Mouse (Mus musculus): ENCODE measurements around the gene Wnt5b. TPM values are rescaled to one million over a fixed set of nuclear protein-coding genes. Genes with fewer than 3 reads are reported as not detected.
A peak's percentile ranks its signal among the peaks of the same experiment; 100 is the strongest.

Wnt5b gene
- polyA plus RNA-seq, 1 experiment from 2014 or later = 5.8 TPM

- Histone ChIP-seq H3K9ac (0 out of 2 replicates have a peak overlapping the region, but pooled peaks have one; percentile 1), H3K4me2 (no peak overlapping the region), H3K9me3 (replicated peaks) (no peaks in the 10 kb centered on the region), H3K4me1 (replicated peaks) (peaks cover 15% of the 10 kb centered on the region), H3K27ac (no peak overlapping the region), H3K27me3 (no peaks in the 10 kb centered on the region), H3K36me3 (no peaks in the 10 kb centered on the region), H3K4me3 (no peak overlapping the region)
- 27% methylated on average over 9 of the region's 9 CpGs for WGBS
- no peak for ATAC-seq (replicated peaks; ENCODE audit: insufficient number of reproducible peaks, insufficient read depth, low FRiP score, low read depth)
Observed at GRCm38 (mm10) chr6:119502031-119502430, 42.1 kb downstream of the Wnt5b start.

GRCm38 (mm10) chr6:119500086-119500485 is 44.1 kb downstream of the Wnt5b start:
- Histone ChIP-seq H3K4me1 (replicated peaks) (peaks cover 15% of the 10 kb centered on the region), H3K9me3 (replicated peaks) (no peaks in the 10 kb centered on the region), H3K27ac (no peak overlapping the region), H3K36me3 (no peaks in the 10 kb centered on the region), H3K4me2 (no peak overlapping the region), H3K27me3 (no peaks in the 10 kb centered on the region), H3K4me3 (no peak overlapping the region), H3K9ac (no peak overlapping the region)
- 71% methylated on average over 5 of the region's 5 CpGs for WGBS
- ATAC-seq (replicated peaks; ENCODE audit: insufficient number of reproducible peaks, insufficient read depth, low FRiP score, low read depth) = no peak

GRCm38 (mm10) chr6:119499271-119499670 is 44.9 kb downstream of the Wnt5b start:
- H3K27ac ChIP-seq = no peak overlapping the region
- H3K4me1 ChIP-seq (replicated peaks) = peaks cover 11% of the 10 kb centered on the region
- H3K4me2 ChIP-seq = no peak overlapping the region
- H3K9ac ChIP-seq = no peak overlapping the region
- no peaks in the 10 kb centered on the region for H3K9me3 ChIP-seq (replicated peaks)
- no peak for ATAC-seq (replicated peaks; ENCODE audit: insufficient number of reproducible peaks, insufficient read depth, low FRiP score, low read depth)
- WGBS = 41% methylated on average over 5 of the region's 5 CpGs
- no peaks in the 10 kb centered on the region for H3K27me3 ChIP-seq
- no peak overlapping the region for H3K4me3 ChIP-seq
- H3K36me3 ChIP-seq = no peaks in the 10 kb centered on the region

- no peaks in the 10 kb centered on the region for H3K27me3 ChIP-seq
- H3K4me1 ChIP-seq (replicated peaks) = peaks cover 11% of the 10 kb centered on the region
- H3K36me3 ChIP-seq = no peaks in the 10 kb centered on the region
- 58% methylated on average over 7 of the region's 7 CpGs for WGBS
- H3K9me3 ChIP-seq (replicated peaks) = no peaks in the 10 kb centered on the region
- no peak for ATAC-seq (replicated peaks; ENCODE audit: insufficient number of reproducible peaks, insufficient read depth, low FRiP score, low read depth)
- H3K4me3 ChIP-seq = no peak overlapping the region
- H3K9ac ChIP-seq = no peak overlapping the region
- no peak overlapping the region for H3K27ac ChIP-seq
- H3K4me2 ChIP-seq = no peak overlapping the region
Observed at GRCm38 (mm10) chr6:119492630-119493014, 51.5 kb downstream of the Wnt5b start.

- H3K9me3 ChIP-seq (replicated peaks) = no peaks in the 10 kb centered on the region
- H3K27me3 ChIP-seq = no peaks in the 10 kb centered on the region
- WGBS = 84% methylated on average over 9 of the region's 9 CpGs
- H3K4me3 ChIP-seq = no peak overlapping the region
- no peak overlapping the region for H3K9ac ChIP-seq
- no peaks in the 10 kb centered on the region for H3K36me3 ChIP-seq
- peaks cover 11% of the 10 kb centered on the region for H3K4me1 ChIP-seq (replicated peaks)
- no peak overlapping the region for H3K27ac ChIP-seq
- no peak overlapping the region for H3K4me2 ChIP-seq
- no peak for ATAC-seq (replicated peaks; ENCODE audit: insufficient number of reproducible peaks, insufficient read depth, low FRiP score, low read depth)
Observed at GRCm38 (mm10) chr6:119491997-119492629, 52.0 kb downstream of the Wnt5b start.

GRCm38 (mm10) chr6:119491006-119491405 is 53.1 kb downstream of the Wnt5b start:
- WGBS = 36% methylated on average over 11 of the region's 11 CpGs
- Histone ChIP-seq H3K36me3 (no peaks in the 10 kb centered on the region), H3K4me2 (peak overlapping the region; percentile 50; the same call in 1 of the 2 replicates), H3K4me3 (no peak overlapping the region), H3K4me1 (replicated peaks) (peaks cover 11% of the 10 kb centered on the region), H3K27me3 (no peaks in the 10 kb centered on the region), H3K27ac (no peak overlapping the region), H3K9ac (no peak overlapping the region), H3K9me3 (replicated peaks) (no peaks in the 10 kb centered on the region)
- no peak for ATAC-seq (replicated peaks; ENCODE audit: insufficient number of reproducible peaks, insufficient read depth, low FRiP score, low read depth)

GRCm38 (mm10) chr6:119490549-119490948 is 53.6 kb downstream of the Wnt5b start:
- Histone ChIP-seq H3K9ac (no peak overlapping the region), H3K27me3 (no peaks in the 10 kb centered on the region), H3K4me1 (replicated peaks) (peaks cover 13% of the 10 kb centered on the region), H3K4me2 (peak overlapping the region; percentile 50), H3K9me3 (replicated peaks) (no peaks in the 10 kb centered on the region), H3K4me3 (no peak overlapping the region), H3K36me3 (no peaks in the 10 kb centered on the region), H3K27ac (no peak overlapping the region)
- WGBS = 31% methylated on average over 11 of the region's 11 CpGs
- ATAC-seq (replicated peaks; ENCODE audit: insufficient number of reproducible peaks, insufficient read depth, low FRiP score, low read depth) = no peak

GRCm38 (mm10) chr6:119489765-119490164 is 54.4 kb downstream of the Wnt5b start:
- Histone ChIP-seq H3K9me3 (replicated peaks) (no peaks in the 10 kb centered on the region), H3K4me2 (peak overlapping the region; percentile 38), H3K27ac (no peak overlapping the region), H3K4me3 (no peak overlapping the region), H3K4me1 (replicated peaks) (peaks cover 17% of the 10 kb centered on the region), H3K9ac (no peak overlapping the region), H3K27me3 (no peaks in the 10 kb centered on the region), H3K36me3 (no peaks in the 10 kb centered on the region)
- 10% methylated on average over 5 of the region's 5 CpGs for WGBS
- no peak for ATAC-seq (replicated peaks; ENCODE audit: insufficient number of reproducible peaks, insufficient read depth, low FRiP score, low read depth)

- 82% methylated on average over 9 of the region's 9 CpGs for WGBS
- Histone ChIP-seq H3K4me3 (no peak overlapping the region), H3K4me1 (replicated peaks) (peaks cover 32% of the 10 kb centered on the region), H3K9ac (no peak overlapping the region), H3K27me3 (no peaks in the 10 kb centered on the region), H3K27ac (no peak overlapping the region), H3K36me3 (no peaks in the 10 kb centered on the region), H3K4me2 (no peak overlapping the region), H3K9me3 (replicated peaks) (no peaks in the 10 kb centered on the region)
- no peak for ATAC-seq (replicated peaks; ENCODE audit: insufficient number of reproducible peaks, insufficient read depth, low FRiP score, low read depth)
Observed at GRCm38 (mm10) chr6:119487619-119488018, 56.5 kb downstream of the Wnt5b start.

- Histone ChIP-seq H3K4me3 (no peak overlapping the region), H3K4me1 (replicated peaks) (peaks cover 36% of the 10 kb centered on the region)
- 80% methylated on average over 7 of the region's 7 CpGs for WGBS
Observed at GRCm38 (mm10) chr6:119487085-119487458, 57.1 kb downstream of the Wnt5b start.

GRCm38 (mm10) chr6:119486381-119487084 is 57.6 kb downstream of the Wnt5b start:
- Histone ChIP-seq H3K9me3 (replicated peaks) (no peaks in the 10 kb centered on the region), H3K36me3 (no peaks in the 10 kb centered on the region), H3K4me2 (no peak overlapping the region), H3K4me1 (replicated peaks) (peaks cover 41% of the 10 kb centered on the region), H3K4me3 (no peak overlapping the region), H3K9ac (no peak overlapping the region), H3K27ac (no peak overlapping the region), H3K27me3 (no peaks in the 10 kb centered on the region)
- ATAC-seq (replicated peaks; ENCODE audit: insufficient number of reproducible peaks, insufficient read depth, low FRiP score, low read depth) = no peak
- WGBS = 84% methylated on average over 12 of the region's 12 CpGs

More at GRCm38 (mm10) chr6:119487085-119487458, 57.1 kb downstream of the Wnt5b start:
- Histone ChIP-seq H3K4me2 (no peak overlapping the region), H3K27ac (no peak overlapping the region), H3K9me3 (replicated peaks) (no peaks in the 10 kb centered on the region), H3K36me3 (no peaks in the 10 kb centered on the region), H3K27me3 (no peaks in the 10 kb centered on the region), H3K9ac (no peak overlapping the region)
- ATAC-seq (replicated peaks; ENCODE audit: insufficient number of reproducible peaks, insufficient read depth, low FRiP score, low read depth) = no peak

GRCm38 (mm10) chr6:119485486-119485885 is 58.7 kb downstream of the Wnt5b start:
- H3K9ac ChIP-seq = no peak overlapping the region
- H3K36me3 ChIP-seq = no peaks in the 10 kb centered on the region
- H3K27me3 ChIP-seq = no peaks in the 10 kb centered on the region
- H3K4me1 ChIP-seq (replicated peaks) = peaks cover 43% of the 10 kb centered on the region
- no peak overlapping the region for H3K4me2 ChIP-seq
- WGBS = 20% methylated on average over 2 of the region's 2 CpGs
- H3K9me3 ChIP-seq (replicated peaks) = no peaks in the 10 kb centered on the region
- no peak overlapping the region for H3K4me3 ChIP-seq
- H3K27ac ChIP-seq = no peak overlapping the region
- no peak for ATAC-seq (replicated peaks; ENCODE audit: insufficient number of reproducible peaks, insufficient read depth, low FRiP score, low read depth)

Data from heart, embryonic 15.5 days (tissue).